24 mouse cellular contexts compared by ENCODE assay signal in genomic region chr19:41266251-41266901, GRCm38 (mm10). TPM values are rescaled to one million over a fixed set of nuclear protein-coding genes. Genes with fewer than 3 reads are reported as not detected.
DNase-seq lines count a peak whose midpoint lies in the region; ATAC-seq and TF ChIP-seq lines count a peak whose summit lies in the region.
"Had no signal": no experiment of that assay in that cellular context is flagged by ENCODE, and none has a peak within 500 bp of the region (broad histone marks: within the 10 kb centered on the region; RNA-seq: fewer than 3 reads in every experiment).

No protein-coding gene starts in this region.

- 58% methylated on average over 8 of the region's 8 CpGs for WGBS in intestine, embryonic 14.5 days
- WGBS in intestine, embryonic 15.5 days: 64% methylated on average over 8 of the region's 8 CpGs

- no peak overlapping the region for H3K4me3 ChIP-seq in intestine, embryonic 14.5 days (ENCODE audit: low read depth, low read length)
- no peak overlapping the region for H3K4me3 ChIP-seq in intestine, embryonic 15.5 days (replicated peaks)
- no peak overlapping the region for H3K4me3 ChIP-seq in ES-Bruce4 (ENCODE audit: low read depth, low read length)
- H3K4me3 ChIP-seq: embryonic facial prominence, embryonic 15.5 days; erythroblast, embryonic 14.5 days; forebrain, embryonic 10.5 days; heart, adult 2 months; heart, embryonic 13.5 days; hindbrain, embryonic 12.5 days had no signal

- H3K4me1 ChIP-seq in intestine, embryonic 14.5 days (replicated peaks; ENCODE audit: control insufficient read depth, insufficient read depth, low read length): peaks cover 12% of the 10 kb centered on the region
- 0 out of 2 replicates have a peak, but pooled peaks cover 10% of the 10 kb centered on the region for H3K4me1 ChIP-seq in intestine, embryonic 15.5 days (replicated peaks)
- H3K4me1 ChIP-seq in ES-Bruce4 (ENCODE audit: control insufficient read depth, insufficient read depth, low read length): peaks cover 6% of the 10 kb centered on the region

- H3K9me3 ChIP-seq in intestine, embryonic 14.5 days (ENCODE audit: control insufficient read depth, low read length): no peaks in the 10 kb centered on the region
- no peaks in the 10 kb centered on the region for H3K9me3 ChIP-seq in intestine, embryonic 15.5 days
- no peaks in the 10 kb centered on the region for H3K9me3 ChIP-seq in ES-Bruce4 (replicated peaks; ENCODE audit: control insufficient read depth, insufficient read depth, low read length, poor library complexity, severe bottlenecking)
- H3K9me3 ChIP-seq: embryonic facial prominence, embryonic 15.5 days; forebrain, embryonic 10.5 days; heart, embryonic 13.5 days; hindbrain, embryonic 12.5 days had no signal

- peak; percentile 72; the same call in 1 of the 2 replicates for TF ChIP-seq EP300 in ES-Bruce4 (IDR thresholded peaks at IDR 0.05; ENCODE audit: insufficient read depth, low read depth, low read length)

- no peaks in the 10 kb centered on the region for H3K27me3 ChIP-seq in intestine, embryonic 14.5 days (replicated peaks; ENCODE audit: control insufficient read depth, insufficient read depth, low read length)
- H3K27me3 ChIP-seq in intestine, embryonic 15.5 days (replicated peaks): no peaks in the 10 kb centered on the region
- no peaks in the 10 kb centered on the region; the same call in 1 of the 2 replicates for H3K27me3 ChIP-seq in ES-Bruce4 (ENCODE audit: control insufficient read depth, insufficient read depth, low read length, poor library complexity, severe bottlenecking)
- H3K27me3 ChIP-seq: embryonic facial prominence, embryonic 15.5 days; heart, embryonic 13.5 days; hindbrain, embryonic 12.5 days had no signal

- TF ChIP-seq CTCF in ES-Bruce4 (IDR thresholded peaks at IDR 0.05; ENCODE audit: low read depth, low read length): no peak

- no peak for TF ChIP-seq POLR2A in ES-Bruce4 (IDR thresholded peaks at IDR 0.05; ENCODE audit: insufficient read depth, low read length)

- no peak overlapping the region for H3K27ac ChIP-seq in intestine, embryonic 14.5 days (ENCODE audit: low read depth)
- no peak overlapping the region for H3K27ac ChIP-seq in intestine, embryonic 15.5 days
- 0 out of 2 replicates have a peak overlapping the region, but pooled peaks have one; percentile 21 for H3K27ac ChIP-seq in ES-Bruce4 (ENCODE audit: insufficient read depth, low read length)
- H3K27ac ChIP-seq: embryonic facial prominence, embryonic 15.5 days; forebrain, embryonic 10.5 days; heart, adult 2 months; heart, embryonic 13.5 days; hindbrain, embryonic 12.5 days had no signal

- no peak overlapping the region for H3K9ac ChIP-seq in intestine, embryonic 14.5 days (ENCODE audit: low read length)
- no peak overlapping the region for H3K9ac ChIP-seq in intestine, embryonic 15.5 days
- no peak overlapping the region for H3K9ac ChIP-seq in ES-Bruce4 (ENCODE audit: low read depth, poor library complexity, severe bottlenecking)
- H3K9ac ChIP-seq: embryonic facial prominence, embryonic 15.5 days; heart, embryonic 13.5 days; hindbrain, embryonic 12.5 days had no signal

- no peak overlapping the region for H3K4me2 ChIP-seq in intestine, embryonic 14.5 days (ENCODE audit: low read length)
- no peak overlapping the region for H3K4me2 ChIP-seq in intestine, embryonic 15.5 days (replicated peaks)
- H3K4me2 ChIP-seq: embryonic facial prominence, embryonic 15.5 days; heart, embryonic 13.5 days; hindbrain, embryonic 12.5 days had no signal

- H3K36me3 ChIP-seq in intestine, embryonic 14.5 days (ENCODE audit: control insufficient read depth, insufficient read depth, low read length): peaks cover 2% of the 10 kb centered on the region; the same call in 1 of the 2 replicates
- no peaks in the 10 kb centered on the region for H3K36me3 ChIP-seq in intestine, embryonic 15.5 days
- H3K36me3 ChIP-seq in ES-Bruce4 (ENCODE audit: control insufficient read depth, insufficient read depth, low read length, poor library complexity, severe bottlenecking): no peaks in the 10 kb centered on the region
- H3K36me3 ChIP-seq: embryonic facial prominence, embryonic 15.5 days; heart, embryonic 13.5 days; hindbrain, embryonic 12.5 days had no signal

- ATAC-seq in intestine, embryonic 14.5 days (replicated peaks; ENCODE audit: low FRiP score, low TSS enrichment, low read depth): no peak
- ATAC-seq in intestine, embryonic 15.5 days: no peak
- ATAC-seq in megakaryocyte-erythroid progenitor cell, adult 5-6 weeks (replicated peaks; ENCODE audit: low FRiP score, low TSS enrichment, poor library complexity, severe bottlenecking): no peak
- ATAC-seq: forebrain, embryonic 14.5 days; hindbrain, embryonic 16.5 days; inflammation-experienced regulatory T-cells, adult 6 months had no signal

- DNase-seq in intestine, embryonic 14.5 days (ENCODE audit: low spot score): peak; percentile 43
- DNase-seq in 3T3-L1 (ENCODE audit: low read depth, low spot score): peak; percentile 11
- DNase-seq in R1 (ENCODE audit: low read depth, low spot score): peak; percentile 90
- no peak for DNase-seq in gastrocnemius, adult 8-10 months (ENCODE audit: low spot score in 2 of 2)
- DNase-seq: adrenal gland, adult 8-10 months; adrenal gland, postnatal 36 days; cerebellum, adult 8-10 months; cerebellum, postnatal 14 days; embryo, embryonic 11 days; gastrocnemius, postnatal 10 days; heart, adult 2 months; heart, postnatal 4 days; kidney, adult 18-20 months had no signal

RNA-seq across cellular contexts. Expression of gene Tm9sf3, which starts 2.6 kb away (rescaled TPM):
- 151 and 154 TPM in 2 replicates for polyA plus RNA-seq in intestine, embryonic 14.5 days (2014; fragmentation: Nextera tagmentation; extraction: Ambion mirVana)
- polyA plus RNA-seq in intestine, embryonic 15.5 days (2015; fragmentation: Nextera tagmentation; extraction: Ambion mirVana): 151 and 167 TPM in 2 replicates
- 115 and 121 TPM in 2 replicates for polyA plus RNA-seq in ES-Bruce4 (2011; ENCODE audit: insufficient read depth, insufficient read length, low read depth, missing spikeins)
- 10 to 100 TPM; 57.3 to 70.7 (median 66.5) TPM for total RNA-seq in gastrocnemius, adult 8-10 months (2022)
- total RNA-seq in megakaryocyte-erythroid progenitor cell, adult 5-6 weeks (2014; fragmentation: Nextera tagmentation): 59.1 and 63.9 TPM in 2 replicates
- total RNA-seq in megakaryocyte-erythroid progenitor cell, adult 5-6 weeks (2017): 180 and 214 TPM in 2 replicates

RNA-seq across cellular contexts. Expression of gene Tll2, which starts 59.7 kb away (rescaled TPM):
- polyA plus RNA-seq in intestine, embryonic 14.5 days (2014; fragmentation: Nextera tagmentation; extraction: Ambion mirVana): not detected in 2 replicates
- 0.04 and 0.09 TPM in 2 replicates for polyA plus RNA-seq in intestine, embryonic 15.5 days (2015; fragmentation: Nextera tagmentation; extraction: Ambion mirVana)
- polyA plus RNA-seq in ES-Bruce4 (2011; ENCODE audit: insufficient read depth, insufficient read length, low read depth, missing spikeins): not detected in 2 replicates
- total RNA-seq in gastrocnemius, adult 8-10 months (2022): under 1 TPM in 1 of 4 experiments, not detected in 3; 0.07 TPM
- not detected in 2 replicates for total RNA-seq in megakaryocyte-erythroid progenitor cell, adult 5-6 weeks (2014; fragmentation: Nextera tagmentation)
- not detected in 2 replicates for total RNA-seq in megakaryocyte-erythroid progenitor cell, adult 5-6 weeks (2017)
- polyA plus RNA-seq: erythroblast, embryonic 14.5 days; inflammation-experienced regulatory T-cells, adult 6 months had no signal

Comparison
In these comparisons a context has a peak if more than half of its experiments do, and no peak if none do; other contexts are left out.
1. DNase-seq: peak in intestine, embryonic 14.5 days (single experiment), 3T3-L1 (single experiment) and R1 (single experiment); none in gastrocnemius, adult 8-10 months (0 of 2).